Mouse (Mus musculus): ENCODE data around the gene Faap100.
"Not testable (repeated sequence)": the region's sequence is repeated elsewhere in the genome, so short reads cannot be mapped to it uniquely, and the experiment has no call there.

Gene Faap100

GRCm38 (mm10) chr11:120378611-120379540 lies at the start of gene Faap100:
TSS of gene Faap100 (minus strand) at chr11:120378764.
- in situ Hi-C loops (cut with MboI), result no loop called here

- in situ Hi-C loops (cut with MboI), result no loop called here
Observed at GRCm38 (mm10) chr11:120426727-120427126, 48.2 kb upstream of the Faap100 start.

- in situ Hi-C loops (cut with MboI), result no loop called here
Observed at GRCm38 (mm10) chr11:120423569-120424295, 45.2 kb upstream of the Faap100 start.

- in situ Hi-C loops (cut with MboI), result no loop called here
Observed at GRCm38 (mm10) chr11:120422651-120423568, 44.3 kb upstream of the Faap100 start.

GRCm38 (mm10) chr11:120418592-120418991 lies 40.0 kb upstream of the Faap100 start:
- in situ Hi-C loops (cut with MboI), result no loop called here

- in situ Hi-C loops (cut with MboI), result no loop called here
Observed at GRCm38 (mm10) chr11:120417852-120418251, 39.3 kb upstream of the Faap100 start.

GRCm38 (mm10) chr11:120413621-120414020 lies 35.1 kb upstream of the Faap100 start:
- in situ Hi-C loops (cut with MboI), result not testable (repeated sequence)

GRCm38 (mm10) chr11:120406445-120406844 lies 27.9 kb upstream of the Faap100 start:
- in situ Hi-C loops (cut with MboI), result no loop called here

- in situ Hi-C loops (cut with MboI), result no loop called here
Observed at GRCm38 (mm10) chr11:120405867-120406266, 27.3 kb upstream of the Faap100 start.

- in situ Hi-C loops (cut with MboI), result no loop called here
Observed at GRCm38 (mm10) chr11:120404814-120405213, 26.2 kb upstream of the Faap100 start.

- in situ Hi-C loops (cut with MboI), result no loop called here
Observed at GRCm38 (mm10) chr11:120399319-120399718, 20.8 kb upstream of the Faap100 start.

- in situ Hi-C loops (cut with MboI), result no loop called here
Observed at GRCm38 (mm10) chr11:120397602-120398001, 19.0 kb upstream of the Faap100 start.

- in situ Hi-C loops (cut with MboI), result no loop called here
Observed at GRCm38 (mm10) chr11:120395661-120396060, 17.1 kb upstream of the Faap100 start.

GRCm38 (mm10) chr11:120388580-120388979 lies 10.0 kb upstream of the Faap100 start:
- in situ Hi-C loops (cut with MboI), result no loop called here

- in situ Hi-C loops (cut with MboI), result no loop called here
Observed at GRCm38 (mm10) chr11:120387157-120387556, 8.6 kb upstream of the Faap100 start.

- in situ Hi-C loops (cut with MboI), result no loop called here
Observed at GRCm38 (mm10) chr11:120386632-120387031, 8.1 kb upstream of the Faap100 start.

GRCm38 (mm10) chr11:120382509-120382908 lies 3.9 kb upstream of the Faap100 start:
- in situ Hi-C loops (cut with MboI), result no loop called here

GRCm38 (mm10) chr11:120381157-120381556 lies 2.6 kb upstream of the Faap100 start:
- in situ Hi-C loops (cut with MboI), result no loop called here

GRCm38 (mm10) chr11:120380271-120380670 lies 1.7 kb upstream of the Faap100 start:
- in situ Hi-C loops (cut with MboI), result no loop called here

GRCm38 (mm10) chr11:120378031-120378610 lies 443 bp downstream of the Faap100 start:
- in situ Hi-C loops (cut with MboI), result no loop called here

GRCm38 (mm10) chr11:120377337-120377736 lies 1.2 kb downstream of the Faap100 start:
- in situ Hi-C loops (cut with MboI), result no loop called here

Data from mature B cell (primary cell).